Mouse (Mus musculus): ENCODE data around the gene Pla2g7.

Gene Pla2g7

DNA sequence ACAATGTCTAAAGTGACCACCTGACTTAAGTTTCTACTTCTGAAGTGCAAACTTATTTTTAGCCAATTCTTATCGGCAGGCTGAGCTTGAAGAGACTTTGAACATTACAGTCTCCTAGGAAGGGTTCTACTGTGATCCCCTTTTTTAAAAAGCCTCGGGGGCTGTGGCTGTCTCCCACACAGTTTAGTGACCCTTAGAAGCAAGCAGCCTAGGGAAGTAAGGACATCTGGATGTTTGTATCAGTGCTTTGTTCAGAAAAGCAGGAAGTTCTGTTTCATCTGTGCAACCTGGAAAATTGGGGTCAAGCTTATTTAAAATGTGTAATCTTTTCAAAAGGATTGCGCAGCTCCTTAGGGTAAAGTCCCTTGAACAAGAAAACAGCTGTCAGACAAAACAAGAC, 12.6 kb downstream of the Pla2g7 start:
- no peak for DNase-seq (ENCODE audit: low spot score)

DNA sequence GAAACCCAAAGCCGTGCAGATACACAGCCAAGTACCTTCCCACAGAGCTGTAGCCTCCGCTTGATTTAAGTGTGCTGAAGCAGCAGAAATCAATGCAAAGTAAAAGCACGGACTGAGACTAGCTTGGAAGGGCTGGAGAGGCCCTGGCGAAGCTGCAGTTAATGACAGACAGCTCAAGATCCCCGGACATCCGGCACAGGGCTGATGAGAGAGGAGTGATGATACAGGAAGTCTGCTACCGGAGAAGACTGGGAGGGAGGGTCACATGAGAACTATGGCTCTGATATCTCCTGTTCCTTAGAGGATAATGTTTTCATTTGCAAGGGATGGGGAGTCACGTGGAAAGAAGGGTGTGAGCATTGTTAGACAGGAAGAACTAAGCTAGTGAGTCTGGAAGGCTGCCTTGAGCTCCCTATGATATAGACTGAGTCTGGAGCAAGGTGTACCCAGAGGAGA, 13.1 kb downstream of the Pla2g7 start:
- DNase-seq (ENCODE audit: low spot score), result no peak

DNA sequence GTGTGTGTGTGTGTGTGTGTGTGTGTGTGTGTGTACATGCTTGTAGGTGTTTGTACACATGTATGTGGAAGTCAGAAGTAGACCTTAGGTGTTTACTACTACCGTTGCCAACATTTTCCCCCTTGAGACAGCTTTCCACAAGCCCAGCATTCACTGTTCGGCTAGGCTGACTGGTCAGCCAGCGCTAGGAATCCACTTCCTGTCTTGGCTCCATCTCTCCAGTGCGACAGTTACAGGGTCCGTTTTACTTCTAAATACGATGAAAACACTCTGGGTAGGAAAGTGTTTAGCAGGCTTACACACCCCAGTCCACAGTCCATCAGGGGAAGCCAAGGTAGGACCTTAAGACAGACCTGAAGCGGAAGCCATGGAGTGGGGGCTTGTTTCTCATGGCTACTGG, 16.9 kb downstream of the Pla2g7 start:
- no peak for DNase-seq (ENCODE audit: low spot score)

DNA sequence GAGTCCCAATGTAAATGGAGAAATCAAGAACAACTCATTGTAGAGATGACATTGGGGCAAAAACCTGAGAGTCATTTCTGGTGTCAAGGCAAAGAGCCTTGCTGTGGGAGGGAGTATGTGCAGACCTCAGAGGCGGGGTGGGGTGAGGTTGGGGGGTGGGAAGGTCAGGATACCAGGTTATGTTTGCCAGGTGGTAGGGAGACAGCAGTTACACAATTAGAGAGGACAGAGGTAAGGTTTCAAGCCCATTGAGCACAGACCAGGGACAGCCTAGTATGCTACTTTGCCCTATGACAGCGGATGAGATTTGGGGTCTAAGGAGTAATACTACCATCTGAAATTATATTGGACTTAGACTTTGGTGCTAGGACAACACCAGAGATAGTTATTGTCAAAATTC, 19.4 kb downstream of the Pla2g7 start:
- DNase-seq (ENCODE audit: low spot score), result no peak

DNA sequence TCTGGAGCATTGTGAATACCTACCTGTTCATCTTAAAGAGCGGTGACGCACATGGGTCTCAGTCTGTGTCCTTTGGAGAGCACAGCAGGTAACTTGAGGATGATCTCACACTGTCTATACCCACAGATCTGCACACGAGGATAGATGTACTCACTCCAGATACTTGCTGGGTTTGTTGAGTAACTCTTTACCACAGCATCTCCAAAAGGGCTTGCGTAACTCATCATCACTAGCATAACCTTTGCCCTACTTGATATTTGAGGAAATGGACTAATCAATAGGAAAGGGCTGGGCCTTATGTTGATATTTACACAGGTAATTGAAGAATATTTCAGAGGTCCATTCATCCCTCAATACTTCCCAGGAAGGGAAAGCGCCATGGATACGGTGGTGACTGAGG, 21.9 kb downstream of the Pla2g7 start:
- no peak for DNase-seq (ENCODE audit: low spot score)

DNA sequence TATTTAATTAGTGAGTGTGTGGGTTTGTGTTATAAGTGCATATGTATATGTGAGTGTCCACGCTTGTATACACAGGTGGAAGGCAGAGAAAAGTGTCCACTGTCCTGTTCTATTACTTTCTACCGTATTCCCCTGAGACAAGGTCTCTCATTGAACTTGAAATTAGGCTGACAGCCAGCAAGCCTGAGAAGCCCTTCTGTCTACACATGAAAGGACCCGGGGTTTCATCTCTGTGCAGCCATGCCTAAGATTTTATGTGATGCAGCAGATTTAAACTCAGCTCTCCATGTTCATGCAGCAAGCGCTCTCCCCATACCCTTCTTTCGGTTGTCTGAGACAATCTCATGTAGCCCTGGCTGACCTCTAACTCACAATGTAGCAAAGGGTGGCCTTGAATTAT, 22.6 kb downstream of the Pla2g7 start:
- DNase-seq (ENCODE audit: low spot score), result no peak

DNA sequence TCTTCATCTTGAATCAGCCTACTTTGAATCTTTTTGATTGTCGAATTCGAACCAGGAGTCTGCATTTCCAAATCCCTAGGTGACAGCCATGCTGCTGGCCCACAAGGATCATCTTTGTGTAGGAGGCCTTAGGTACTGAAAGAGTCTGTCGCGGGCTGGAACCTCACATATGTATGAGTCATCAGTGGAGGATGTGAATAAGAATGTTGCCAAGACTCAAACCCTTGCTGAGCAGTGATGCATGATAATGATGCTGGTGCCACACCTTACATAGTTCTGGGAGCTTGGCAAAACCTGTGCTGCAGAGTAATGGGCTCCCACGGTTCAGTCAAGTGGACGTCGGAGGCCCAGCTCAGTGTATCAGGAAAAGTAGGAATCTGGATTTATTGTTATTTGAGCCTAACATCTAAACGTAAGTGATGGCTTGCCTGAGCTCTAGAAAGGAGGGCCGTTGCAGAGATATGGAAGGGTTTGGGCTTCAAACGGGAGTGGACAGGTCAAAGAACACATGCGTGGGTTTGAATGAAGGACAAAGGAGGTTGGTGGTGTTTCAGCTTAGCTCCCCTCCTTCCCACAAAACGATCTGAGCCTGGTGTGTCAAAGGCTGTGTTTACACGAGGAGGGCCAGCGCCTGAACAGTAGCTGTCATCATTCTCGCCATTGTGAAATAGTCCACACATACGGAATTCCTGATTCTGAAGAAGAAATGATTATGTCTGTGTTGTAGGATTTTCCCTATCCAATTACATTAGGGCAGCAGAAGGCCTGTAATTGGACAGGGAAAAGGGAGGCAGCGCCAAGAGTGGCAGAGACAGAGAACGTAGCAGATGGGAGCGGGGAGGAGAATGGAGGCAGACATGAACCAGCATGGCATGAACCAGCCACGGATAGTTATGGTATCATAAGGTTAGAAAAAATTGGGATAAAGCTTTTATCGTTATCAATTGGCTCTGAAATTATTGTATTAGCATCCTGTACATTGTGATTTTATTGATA, 24.7 kb downstream of the Pla2g7 start:
- DNase-seq (ENCODE audit: low spot score), result no peak

DNA sequence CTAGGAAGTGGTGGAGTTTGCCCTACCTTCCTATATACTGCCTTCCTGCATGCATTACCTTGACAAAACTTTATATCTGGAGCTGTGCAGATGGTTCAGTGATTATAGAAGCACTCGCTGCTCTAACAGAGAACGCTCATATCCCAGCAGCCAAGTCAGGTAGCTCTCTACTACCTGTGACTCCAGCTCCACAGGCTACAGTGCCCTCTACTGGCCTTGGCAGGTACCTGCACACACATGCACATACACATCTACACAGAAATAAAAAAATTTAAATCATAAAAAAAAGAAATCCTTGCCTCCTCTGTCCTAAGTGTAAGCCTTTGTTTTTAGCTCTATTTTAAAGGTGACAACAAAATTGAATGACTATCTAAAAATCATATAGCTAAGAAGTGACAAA, 29.8 kb downstream of the Pla2g7 start:
- no peak for DNase-seq (ENCODE audit: low spot score)

DNA sequence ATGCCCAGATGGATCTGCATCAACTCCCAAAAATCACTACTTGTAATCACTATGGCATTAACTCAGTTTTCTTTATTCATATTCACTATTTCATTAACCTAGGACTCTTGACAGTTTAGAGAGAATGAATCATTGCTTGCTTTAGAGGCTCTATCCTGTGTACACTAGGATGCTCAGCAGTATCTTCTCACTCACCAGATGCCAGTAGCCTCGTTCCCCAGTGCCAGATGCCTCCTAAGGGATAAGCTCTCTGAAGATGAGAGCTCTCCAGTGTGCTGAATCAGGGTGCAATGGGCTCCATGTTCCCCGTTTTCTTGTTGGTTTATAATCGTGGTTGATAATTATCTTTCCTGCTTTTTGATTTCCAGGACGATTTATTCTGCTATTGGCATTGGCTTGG, 30.8 kb downstream of the Pla2g7 start:
- no peak for DNase-seq (ENCODE audit: low spot score)

DNA sequence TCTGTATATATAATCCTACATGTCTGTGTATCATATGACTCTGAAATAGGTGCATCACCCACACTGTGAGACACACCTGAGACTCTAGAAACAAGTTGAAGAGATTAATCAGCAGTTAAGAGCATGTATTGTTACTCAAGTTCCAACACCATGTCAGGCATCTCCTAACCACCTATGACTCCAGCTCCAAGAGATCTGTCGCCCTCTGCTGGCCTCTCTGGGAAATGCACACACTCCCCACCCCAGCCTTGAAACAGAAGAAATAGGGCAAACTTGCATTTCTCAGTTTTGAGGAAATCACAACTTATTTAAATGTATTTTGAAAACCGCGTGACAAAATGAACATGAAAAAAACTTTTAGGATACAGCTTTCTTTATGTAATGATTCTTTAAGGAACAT, 38.8 kb downstream of the Pla2g7 start:
- DNase-seq (ENCODE audit: low spot score), result peak; percentile 35

DNA sequence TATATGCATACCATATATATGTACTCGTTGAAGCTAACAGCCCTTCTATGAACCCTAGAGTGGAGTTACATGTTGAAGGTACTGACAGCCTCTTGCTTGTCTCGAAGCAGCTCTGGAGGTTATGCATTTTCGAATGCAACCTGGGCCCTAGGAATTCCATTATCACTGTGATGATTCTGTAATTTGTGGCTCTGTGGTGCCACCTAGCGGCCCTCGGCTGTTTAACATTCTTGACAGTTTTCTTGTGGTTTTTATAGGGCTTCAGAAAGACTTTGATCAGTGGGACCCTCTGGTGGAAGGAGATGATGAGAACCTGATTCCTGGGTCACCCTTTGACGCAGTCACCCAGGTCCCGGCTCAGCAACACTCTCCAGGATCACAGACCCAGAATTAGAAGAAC, 43.7 kb downstream of the Pla2g7 start:
- no peak for DNase-seq (ENCODE audit: low spot score)

DNA sequence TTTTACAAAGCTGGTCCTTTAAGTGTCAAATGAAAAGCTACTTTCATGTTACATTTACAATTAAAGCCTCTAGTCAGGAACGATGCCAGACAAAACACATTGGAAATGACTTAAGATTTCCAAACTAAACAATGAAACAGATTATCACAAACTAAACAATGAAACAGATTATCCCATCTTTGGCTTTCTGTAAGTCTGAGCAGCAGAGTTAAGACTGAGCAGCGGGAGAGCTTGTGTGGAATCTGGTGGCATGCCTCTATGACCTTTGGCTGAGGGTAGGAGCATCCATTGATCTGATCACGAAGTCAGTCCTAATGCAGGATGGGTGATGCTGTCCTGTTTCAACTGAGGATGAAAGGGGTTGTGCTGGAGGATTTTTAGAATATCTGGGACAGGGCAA, 44.3 kb downstream of the Pla2g7 start:
- DNase-seq (ENCODE audit: low spot score), result no peak

DNA sequence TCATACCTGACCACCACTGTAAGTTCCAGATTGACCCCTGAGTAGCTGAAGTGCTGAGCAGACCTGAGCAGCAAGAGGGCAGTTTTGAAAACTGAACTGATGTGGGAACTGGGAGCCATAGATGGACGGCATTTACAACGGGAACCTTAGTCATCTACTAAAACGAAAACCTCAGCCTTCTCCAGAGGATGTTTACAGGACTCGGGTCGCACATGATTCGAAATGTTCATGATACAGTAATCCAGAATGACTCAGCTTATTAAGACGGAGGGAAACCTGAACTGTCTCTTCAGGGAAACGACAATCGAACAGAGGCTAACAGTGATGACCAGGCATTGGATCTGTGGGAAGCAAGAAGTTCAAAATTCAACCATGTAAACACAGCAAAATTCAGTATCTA, 51.3 kb downstream of the Pla2g7 start:
- no peak for DNase-seq (ENCODE audit: low spot score)

DNA sequence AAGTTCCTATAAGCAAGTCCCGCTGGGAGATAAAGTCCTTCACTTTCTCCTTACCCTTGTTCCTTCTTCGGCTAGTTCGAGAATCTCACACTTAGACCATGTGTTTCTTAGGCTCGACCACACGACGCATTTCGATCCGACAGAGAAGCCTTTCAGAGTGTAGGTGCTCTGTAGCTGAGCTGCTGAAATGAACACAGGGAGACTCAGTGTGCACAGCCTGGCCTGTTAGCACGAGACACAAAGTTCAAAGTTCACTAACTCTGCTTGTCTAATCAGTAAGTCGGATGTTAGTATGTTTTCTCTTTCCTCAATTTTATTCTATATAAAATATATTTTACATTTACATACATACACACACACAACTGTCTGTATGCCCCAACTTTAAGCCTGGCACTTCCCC, 54.2 kb downstream of the Pla2g7 start:
- DNase-seq (ENCODE audit: low spot score), result no peak

DNA sequence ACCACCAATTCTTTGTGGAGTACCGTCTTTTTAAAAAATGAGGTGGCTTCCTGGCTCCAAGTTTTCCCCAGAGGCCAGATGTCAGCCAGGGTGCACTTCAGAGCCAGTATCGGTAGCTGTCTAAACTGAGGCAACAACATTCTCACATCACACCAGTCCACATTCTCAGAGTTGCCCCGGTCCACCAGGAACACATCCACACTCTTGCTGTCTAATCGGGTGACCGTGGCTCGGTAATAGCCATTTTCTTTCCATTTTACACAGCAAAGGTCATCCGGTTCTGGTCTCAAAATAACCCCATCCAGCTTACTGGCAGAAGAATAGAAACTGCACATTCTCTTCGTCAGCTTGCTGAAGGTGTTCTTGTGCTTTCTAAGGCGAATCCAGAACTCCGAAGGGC, 60.3 kb downstream of the Pla2g7 start:
- DNase-seq (ENCODE audit: low spot score), result no peak

DNA sequence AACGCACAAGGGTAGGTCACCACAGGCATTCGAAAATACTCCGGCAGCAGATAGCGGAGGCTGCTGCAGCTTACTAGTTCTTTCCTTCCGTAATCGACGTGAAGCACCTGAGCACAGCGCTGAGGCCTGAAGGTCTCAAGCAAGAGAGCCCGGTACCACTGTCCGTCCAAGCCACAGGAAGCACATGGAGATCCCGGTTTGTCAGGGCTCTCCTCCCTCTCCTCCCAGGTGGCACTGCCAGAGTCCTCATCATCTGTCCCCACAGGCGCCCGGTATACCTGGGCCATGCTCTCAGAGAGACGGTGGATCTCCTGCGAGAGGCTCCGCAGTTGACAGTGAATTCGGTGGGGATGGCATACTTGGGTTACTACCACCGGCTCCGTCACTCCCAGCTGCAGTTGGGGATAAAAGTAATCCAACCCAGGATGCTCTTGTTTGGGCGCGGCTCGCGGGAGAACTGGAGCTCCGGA, 61.2 kb downstream of the Pla2g7 start:
- no peak for DNase-seq (ENCODE audit: low spot score)

DNA sequence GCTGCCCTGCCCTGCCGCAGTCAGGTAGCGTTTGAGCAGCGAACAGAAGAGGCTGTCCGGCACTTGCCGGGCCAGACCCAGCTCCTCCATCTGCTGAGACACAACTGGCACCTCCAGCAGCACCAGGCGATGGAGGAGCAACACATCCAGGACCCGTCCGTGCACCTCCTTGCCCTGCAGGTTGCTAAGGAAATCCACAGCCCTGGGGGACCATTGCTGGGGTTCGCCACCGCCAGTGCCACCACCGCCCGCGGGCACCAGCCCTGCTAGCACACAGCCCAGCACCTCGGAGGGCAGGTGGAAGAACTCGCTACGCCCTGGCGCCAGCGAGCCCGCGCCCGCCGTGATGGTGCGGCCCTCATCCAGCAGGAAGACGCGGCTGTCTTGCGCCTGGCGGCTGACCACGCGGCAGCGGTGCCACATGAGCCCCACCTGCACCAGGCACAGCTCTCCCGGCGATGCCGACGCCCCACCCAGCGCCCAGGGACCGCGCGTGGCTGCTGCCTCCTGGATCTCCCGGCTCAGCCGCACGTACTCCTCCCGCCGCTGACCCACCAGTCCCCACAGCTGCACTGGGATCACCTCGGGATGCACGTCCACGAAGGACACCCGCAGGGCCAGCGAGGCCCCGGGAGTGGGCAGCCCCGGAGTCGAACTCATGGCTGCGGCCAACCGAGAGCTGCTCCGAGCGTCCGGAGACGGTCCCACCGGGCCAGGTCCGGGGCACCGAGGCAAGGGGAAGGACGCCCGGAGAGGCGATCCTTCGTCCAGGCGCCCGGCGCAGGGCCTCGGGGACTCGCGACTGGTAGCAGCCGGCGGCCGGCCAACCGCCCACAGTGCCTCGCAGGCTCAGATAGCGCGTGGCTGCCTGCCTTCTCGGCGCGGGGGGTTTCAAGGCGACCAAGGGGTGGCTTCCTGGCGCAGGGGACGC, 61.9 kb downstream of the Pla2g7 start, which contains the start of gene Tdrd6:
Gene Tdrd6, minus strand, starts transcription at position 804 of the 931 bp plus-strand sequence.
- DNase-seq (ENCODE audit: low spot score), result no peak

DNA sequence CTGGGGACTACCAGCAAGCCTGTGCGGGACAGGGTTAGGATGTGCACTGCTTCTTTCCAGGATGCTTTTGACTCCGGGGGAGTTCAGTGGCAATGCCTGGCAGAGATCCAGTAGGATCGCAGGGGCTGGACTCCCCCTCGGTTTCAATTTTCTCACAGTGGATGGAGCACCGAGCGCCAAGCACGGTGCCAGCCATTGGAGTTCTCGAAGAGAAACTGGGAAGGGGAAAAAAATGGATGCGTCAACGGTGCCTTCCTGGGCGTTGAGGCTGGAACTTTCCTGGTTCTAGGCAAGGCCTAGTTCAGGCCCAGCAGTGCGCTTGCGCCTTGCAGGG, 62.5 kb downstream of the Pla2g7 start:
- no peak for DNase-seq (ENCODE audit: low spot score)

DNA sequence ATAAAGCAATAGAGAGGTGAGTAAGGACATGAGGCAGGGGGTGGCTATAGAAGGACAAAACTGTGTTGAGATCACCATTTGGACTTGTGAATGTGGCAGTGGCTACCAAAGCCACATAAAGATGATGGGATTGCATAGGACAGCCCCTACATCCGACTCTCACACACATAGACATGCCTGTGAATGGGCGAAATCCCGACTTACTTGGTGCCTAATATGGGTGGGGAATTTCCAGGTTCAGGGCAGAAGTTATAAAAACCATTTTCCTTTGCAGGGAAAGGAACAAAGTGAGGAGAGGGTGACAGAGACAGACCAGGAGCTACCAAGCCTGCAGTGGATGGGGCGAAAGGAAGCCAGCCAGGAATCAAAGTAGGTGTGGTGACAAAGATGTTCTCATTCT, 69.2 kb downstream of the Pla2g7 start:
- DNase-seq (ENCODE audit: low spot score), result no peak

DNA sequence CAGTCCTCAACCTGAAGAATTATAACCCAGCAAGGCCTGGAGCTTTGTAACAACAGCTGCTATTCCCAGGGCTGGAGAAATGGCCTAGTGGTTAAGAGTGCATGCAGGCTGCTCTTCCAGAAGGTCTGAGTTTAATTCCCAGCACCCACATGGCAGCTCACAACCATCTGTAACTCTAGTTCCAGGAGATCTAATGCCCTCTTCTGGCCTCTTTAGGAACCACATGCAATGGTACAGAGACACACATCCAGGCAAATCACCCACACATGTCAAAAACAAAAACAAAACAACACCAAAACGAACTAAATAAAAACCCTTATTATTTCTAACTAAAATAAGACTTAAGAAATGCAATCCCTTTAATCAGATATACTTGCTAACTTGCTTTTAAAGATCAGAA, 72.9 kb downstream of the Pla2g7 start:
- DNase-seq (ENCODE audit: low spot score), result no peak

DNA sequence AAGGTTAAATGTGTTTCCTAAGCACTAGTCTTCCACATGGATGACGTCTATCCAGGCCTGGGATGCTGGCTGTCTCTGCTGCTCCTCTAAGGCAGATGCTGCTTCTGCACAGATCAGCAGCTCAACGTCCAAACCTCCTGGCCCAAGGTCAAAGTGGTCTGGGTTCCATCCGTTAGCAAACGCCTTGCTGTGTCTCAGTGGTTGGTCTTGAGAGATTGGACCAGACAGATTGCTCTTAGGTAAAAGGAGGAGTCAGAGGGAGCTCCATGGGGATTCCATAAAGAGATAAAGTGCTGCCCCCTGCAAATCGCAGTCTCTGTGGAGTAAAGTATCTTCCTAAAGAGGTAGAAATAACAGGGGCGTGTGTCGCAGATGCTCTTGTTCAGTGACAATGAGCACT, 75.3 kb downstream of the Pla2g7 start:
- DNase-seq (ENCODE audit: low spot score), result no peak

DNA sequence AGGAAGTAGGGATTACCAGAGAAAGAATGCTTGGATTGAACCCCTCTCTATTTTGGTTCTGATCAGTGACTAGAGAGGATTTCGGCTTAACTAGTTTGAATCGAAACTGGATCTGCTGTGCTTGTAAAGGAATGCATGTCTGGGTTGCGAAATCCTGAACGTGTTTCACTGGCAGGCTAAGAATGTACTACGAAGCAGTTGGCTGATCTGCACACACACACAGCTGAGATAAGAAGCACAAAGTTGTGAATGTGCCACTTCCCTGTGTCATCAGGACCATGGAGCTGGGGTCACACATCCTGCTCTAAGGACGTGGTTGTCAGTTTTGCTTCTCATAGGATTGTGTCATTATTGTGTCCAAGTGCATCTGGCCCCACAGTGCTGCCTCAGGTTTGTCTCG, 76.5 kb downstream of the Pla2g7 start:
- no peak for DNase-seq (ENCODE audit: low spot score)

DNA sequence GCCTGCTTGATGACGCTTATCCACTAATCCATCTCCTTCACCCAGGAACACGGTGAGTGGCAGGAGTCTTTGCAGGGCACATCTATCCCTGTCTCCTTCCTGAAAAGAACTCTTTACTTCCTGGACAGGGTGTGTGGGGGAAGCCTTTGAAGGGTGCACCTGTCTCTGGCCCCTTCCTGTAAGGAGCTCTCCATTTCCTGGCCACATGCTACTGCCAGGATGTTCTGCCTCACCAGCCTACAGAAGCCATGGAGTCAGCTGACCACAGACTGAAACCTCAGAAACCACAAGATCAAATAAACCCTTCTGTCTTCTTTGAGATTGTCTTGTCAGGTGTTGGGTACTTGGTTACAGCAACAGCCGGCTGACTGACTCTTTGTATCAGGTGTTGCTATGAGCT, 77.2 kb downstream of the Pla2g7 start:
- no peak for DNase-seq (ENCODE audit: low spot score)

Measured in urinary bladder, postnatal 10 days (tissue).